Mouse (Mus musculus) CH12.LX (cell line): ENCODE results near the gene Huwe1. TPM values are rescaled to one million over a fixed set of nuclear protein-coding genes. Genes with fewer than 3 reads are reported as not detected.

ENCODE experiments used
- DNase-seq: peaks from one replicate; pipeline ENCODE4 v3.0.0-alpha.2; 2013; ENCODE audit errors: extremely low read depth
- H3K27ac ChIP-seq: 2 replicates; pipeline ENCODE4 v1.5.1; 2012; ENCODE audit warnings: low read depth, mild to moderate bottlenecking, control low read depth, moderate library complexity; ENCODE audit not compliant: insufficient read depth
- H3K27me3 ChIP-seq: replicated peaks from 2 replicates; pipeline ENCODE3; 2012; ENCODE audit warnings: inconsistent platforms
- H3K36me3 ChIP-seq, 2 experiments: replicated peaks in 1 of 2; 2 replicates each; pipeline versions ENCODE3 to v1.6.1; 2012; ENCODE audit warnings: inconsistent platforms in 1 of 2, low read length in 1 of 2, mild to moderate bottlenecking in 1 of 2, mixed read lengths in 1 of 2, moderate library complexity in 1 of 2; ENCODE audit not compliant: control insufficient read depth in 1 of 2, insufficient read depth in 1 of 2
- H3K4me1 ChIP-seq, 2 experiments: 2 replicates each; pipeline ENCODE4 v1.6.1; 2012; ENCODE audit warnings: inconsistent platforms in 1 of 2, moderate library complexity in 1 of 2; ENCODE audit not compliant: insufficient read depth in 2 of 2, control insufficient read depth in 1 of 2
- H3K4me2 ChIP-seq: 2 replicates; pipeline ENCODE4 v1.6.1; 2012; ENCODE audit warnings: low read depth, mild to moderate bottlenecking, control low read depth; ENCODE audit not compliant: poor library complexity, insufficient read depth, severe bottlenecking
- H3K4me3 ChIP-seq, 3 experiments: fragments of 150-350 bp in 1 of 3; sonication (generic) in 1 of 3; replicated peaks in 1 of 3; 2 replicates each; pipeline versions ENCODE3 to v1.5.1; 2011 to 2012; ENCODE audit warnings: low read depth in 2 of 3, low read length in 2 of 3, mild to moderate bottlenecking in 2 of 3, moderate library complexity in 2 of 3, control low read depth in 1 of 3, improper control_type of control experiment in 1 of 3, inconsistent platforms in 1 of 3, mixed read lengths in 1 of 3; ENCODE audit not compliant: poor library complexity in 1 of 3
- H3K79me2 ChIP-seq: replicated peaks from 2 replicates; pipeline ENCODE4 v1.6.1; 2012; ENCODE audit warnings: mild to moderate bottlenecking, moderate library complexity; ENCODE audit not compliant: control insufficient read depth, poor library complexity, insufficient read depth, severe bottlenecking; ENCODE audit errors: extremely low read depth
- H3K9ac ChIP-seq: 2 replicates; pipeline ENCODE4 v1.6.1; 2012; ENCODE audit warnings: low read depth, mild to moderate bottlenecking, control low read depth, moderate library complexity; ENCODE audit not compliant: insufficient read depth
- H3K9me3 ChIP-seq: replicated peaks from 2 replicates; pipeline ENCODE3; 2012; ENCODE audit warnings: low read length, inconsistent platforms, mixed read lengths
- CHD1 ChIP-seq: IDR thresholded peaks from 2 replicates; pipeline ENCODE4 v1.6.1; 2012; ENCODE audit warnings: low read depth, low read length, improper control_type of control experiment, inconsistent platforms
- CHD2 ChIP-seq: IDR thresholded peaks from 2 replicates; pipeline ENCODE4 v1.6.1; 2011; ENCODE audit warnings: low read length, improper control_type of control experiment
- CTCF ChIP-seq, 2 experiments: IDR thresholded peaks in 1 of 2; conservative IDR thresholded peaks in 1 of 2; 2 replicates each; pipeline ENCODE4 v1.5.1; 2011 to 2012; ENCODE audit warnings: low read depth in 2 of 2, low read length in 2 of 2, improper control_type of control experiment in 1 of 2, inconsistent platforms in 1 of 2, mild to moderate bottlenecking in 1 of 2, moderate library complexity in 1 of 2
- E2F4 ChIP-seq: IDR thresholded peaks from 2 replicates; pipeline ENCODE4 v1.6.1; 2011; ENCODE audit warnings: low read depth, low read length, improper control_type of control experiment; ENCODE audit not compliant: insufficient replicate concordance
- ETS1 ChIP-seq: conservative IDR thresholded peaks from 2 replicates; pipeline ENCODE4 v1.6.1; 2012; ENCODE audit warnings: low read depth, mild to moderate bottlenecking, inconsistent platforms, low read length, improper control_type of control experiment, moderate library complexity
- GABPA ChIP-seq: IDR thresholded peaks from 2 replicates; pipeline ENCODE4 v1.6.1; 2012; ENCODE audit warnings: low read depth, low read length, improper control_type of control experiment, inconsistent platforms; ENCODE audit not compliant: insufficient replicate concordance
- HCFC1 ChIP-seq: IDR thresholded peaks from 2 replicates; pipeline ENCODE4 v1.6.1; 2012; ENCODE audit warnings: low read depth, mild to moderate bottlenecking, inconsistent platforms, low read length, improper control_type of control experiment
- IRF4 ChIP-seq: IDR thresholded peaks from 2 replicates; pipeline ENCODE4 v1.6.1; 2014; ENCODE audit warnings: low read depth, mild to moderate bottlenecking, inconsistent platforms, low read length, improper control_type of control experiment
- JUND ChIP-seq: conservative IDR thresholded peaks from 2 replicates; pipeline ENCODE4 v1.6.1; 2011; ENCODE audit warnings: low read depth, low read length, improper control_type of control experiment
- KAT2A ChIP-seq: IDR thresholded peaks from 2 replicates; pipeline ENCODE4 v1.6.1; 2012; ENCODE audit warnings: low read length, improper control_type of control experiment, inconsistent platforms; ENCODE audit not compliant: insufficient replicate concordance
- MAFK ChIP-seq: IDR thresholded peaks from 2 replicates; pipeline ENCODE4 v1.6.1; 2011; ENCODE audit warnings: low read length, improper control_type of control experiment; ENCODE audit not compliant: insufficient replicate concordance
- MAX ChIP-seq: IDR thresholded peaks from 2 replicates; pipeline ENCODE4 v1.6.1; 2011; ENCODE audit warnings: low read length, improper control_type of control experiment
- MAZ ChIP-seq: IDR thresholded peaks from 2 replicates; pipeline ENCODE4 v1.6.1; 2012; ENCODE audit warnings: low read depth, mild to moderate bottlenecking, inconsistent platforms, low read length, improper control_type of control experiment, moderate library complexity
- MXI1 ChIP-seq: IDR thresholded peaks from 2 replicates; pipeline ENCODE4 v1.6.1; 2011; ENCODE audit warnings: mild to moderate bottlenecking, low read depth, low read length, improper control_type of control experiment
- MYC ChIP-seq: IDR thresholded peaks from 2 replicates; pipeline ENCODE4 v1.6.1; 2011; ENCODE audit warnings: low read depth, mild to moderate bottlenecking, improper control_type of control experiment, low read length
- NELFE ChIP-seq: IDR thresholded peaks from 2 replicates; pipeline ENCODE4 v1.6.1; 2011; ENCODE audit warnings: low read depth, low read length, improper control_type of control experiment
- NRF1 ChIP-seq: IDR thresholded peaks from 2 replicates; pipeline ENCODE4 v1.6.1; 2014; ENCODE audit warnings: low read depth, mild to moderate bottlenecking, inconsistent platforms, low read length, improper control_type of control experiment, moderate library complexity
- PAX5 ChIP-seq: IDR thresholded peaks from 2 replicates; pipeline ENCODE4 v1.6.1; 2012; ENCODE audit warnings: low read length, inconsistent platforms, mixed read lengths
- POLR2A ChIP-seq: IDR thresholded peaks from 2 replicates; pipeline ENCODE4 v1.6.1; 2011; ENCODE audit warnings: low read depth, mild to moderate bottlenecking, improper control_type of control experiment, low read length
- RAD21 ChIP-seq: IDR thresholded peaks from 2 replicates; pipeline ENCODE4 v1.6.1; 2011; ENCODE audit warnings: low read depth, mild to moderate bottlenecking, low read length, improper control_type of control experiment, moderate library complexity
- RCOR1 ChIP-seq: conservative IDR thresholded peaks from 2 replicates; pipeline ENCODE4 v1.6.1; 2012; ENCODE audit warnings: low read depth, mild to moderate bottlenecking, inconsistent platforms, low read length, improper control_type of control experiment
- UBTF ChIP-seq: IDR thresholded peaks from 2 replicates; pipeline ENCODE4 v1.6.1; 2012; ENCODE audit warnings: low read depth, mild to moderate bottlenecking, inconsistent platforms, low read length, improper control_type of control experiment, moderate library complexity
- USF1 ChIP-seq: IDR thresholded peaks from 2 replicates; pipeline ENCODE4 v1.6.1; 2014; ENCODE audit warnings: low read depth, mild to moderate bottlenecking, inconsistent platforms, low read length, improper control_type of control experiment
- ZC3H11A ChIP-seq: IDR thresholded peaks from 2 replicates; pipeline ENCODE4 v1.6.1; 2012; ENCODE audit warnings: low read depth, mild to moderate bottlenecking, inconsistent platforms, low read length, improper control_type of control experiment
- ZKSCAN1 ChIP-seq: IDR thresholded peaks from 2 replicates; pipeline ENCODE4 v1.6.1; 2012; ENCODE audit warnings: low read depth, inconsistent platforms, low read length, improper control_type of control experiment, borderline replicate concordance
- dilution Hi-C: fragments of 300-500 bp; cut with MboI; formaldehyde crosslinking; loops from 2 replicates; pipeline ENCODE4 v1.14.3; 2020; ENCODE audit warnings: low sequenced_read_pairs; ENCODE audit not compliant: extremely low pct_unique_long_range_greater_than_20kb, extremely low pct_ligation_motif_present
- in situ Hi-C: fragments of 300-500 bp; cut with MboI; formaldehyde crosslinking; loops from 3 replicates; pipeline ENCODE4 v1.14.3; 2019; ENCODE audit warnings: low sequenced_read_pairs, low pct_ligation_motif_present, low pct_unique_long_range_greater_than_20kb, mixed read lengths
- polyA plus RNA-seq: library from polyadenylated mRNA; unstranded; fragments of >175 nt; gene quantifications from 2 replicates; pipeline ENCODE4 v1.2.1, GENCODE M21; 2012; ENCODE audit warnings: low read depth; ENCODE audit not compliant: insufficient read length
- total RNA-seq, 2 experiments: library from RNA; depleted of rRNA; stranded (reverse); fragments of 300-350 nt in 1 of 2; fragments of >200 nt in 1 of 2; gene quantifications; 2 replicates each; pipeline ENCODE4 v1.2.3; 2012 to 2014

The Huwe1 gene
- total and polyA plus RNA-seq, 3 experiments: 35.6 to 161 (median 113) TPM

- no peak overlapping the region for H3K4me3 ChIP-seq
- in situ Hi-C loops: no loop called here
- no peak overlapping the region for H3K4me2 ChIP-seq
These were observed 28.4 kb downstream of the Huwe1 start for GRCm38 (mm10) chrX:151828971-151829370.

GRCm38 (mm10) chrX:151831260-151831659, 30.7 kb downstream of the Huwe1 start:
- Histone ChIP-seq H3K9me3 (no peaks in the 10 kb centered on the region), H3K4me1 (peaks cover 2 to 10% of the 10 kb centered on the region in 2 experiments; a peak in 2 of 4 replicates), H3K4me2 (no peak overlapping the region), H3K27ac (no peak overlapping the region), H3K27me3 (no peaks in the 10 kb centered on the region), H3K79me2 (peaks cover 42% of the 10 kb centered on the region), H3K36me3 (peaks cover 2 to 5% of the 10 kb centered on the region in 2 experiments), H3K9ac (no peak overlapping the region), H3K4me3 (no peak overlapping the region)
- no peak for TF ChIP-seq NRF1
- no peak for TF ChIP-seq HCFC1
- no peak for TF ChIP-seq ZC3H11A
- no peak for TF ChIP-seq MAFK
- TF ChIP-seq MAX: no peak
- TF ChIP-seq ZKSCAN1: no peak
- TF ChIP-seq CHD2: no peak
- no peak for TF ChIP-seq UBTF
- TF ChIP-seq POLR2A: no peak
- TF ChIP-seq MXI1: no peak
- TF ChIP-seq E2F4: no peak
- TF ChIP-seq ETS1: no peak
- no peak for TF ChIP-seq RAD21
- no peak for TF ChIP-seq MYC
- no peak for TF ChIP-seq NELFE
- no peak for TF ChIP-seq RCOR1
- no peak for TF ChIP-seq CHD1
- no peak for TF ChIP-seq CTCF (conservative IDR thresholded peaks at IDR 0.05 in 1 of 2, IDR thresholded peaks at IDR 0.05 in 1 of 2; ENCODE audit: low read depth in 2 of 2, low read length in 2 of 2)
- no peak for TF ChIP-seq KAT2A
- TF ChIP-seq MAZ: no peak
- no peak for DNase-seq
- dilution Hi-C loops: no loop called here
- in situ Hi-C loops: no loop called here

More at GRCm38 (mm10) chrX:151828971-151829370, 28.4 kb downstream of the Huwe1 start:
- no peak overlapping the region for H3K27ac ChIP-seq
- dilution Hi-C loops: no loop called here
- peaks cover 2 to 10% of the 10 kb centered on the region in 2 experiments; a peak in 2 of 4 replicates for H3K4me1 ChIP-seq
- H3K9ac ChIP-seq: no peak overlapping the region
- H3K27me3 ChIP-seq: no peaks in the 10 kb centered on the region
- DNase-seq: no peak
- TF ChIP-seq USF1 (no peak), UBTF (no peak), JUND (no peak), ZC3H11A (no peak), CHD2 (no peak), GABPA (no peak), PAX5 (no peak), CTCF (conservative IDR thresholded peaks at IDR 0.05 in 1 of 2, IDR thresholded peaks at IDR 0.05 in 1 of 2; ENCODE audit: low read depth in 2 of 2, low read length in 2 of 2) (no peak), MAX (no peak), IRF4 (no peak)
- peaks cover 4 to 7% of the 10 kb centered on the region in 2 experiments for H3K36me3 ChIP-seq
- no peaks in the 10 kb centered on the region for H3K9me3 ChIP-seq
- peaks cover 46% of the 10 kb centered on the region for H3K79me2 ChIP-seq
